Mouse (Mus musculus) stomach, embryonic 14.5 days (tissue): ENCODE measurements around the gene Por. TPM values are rescaled to one million over a fixed set of nuclear protein-coding genes. Genes with fewer than 3 reads are reported as not detected.

ENCODE experiments used
- ATAC-seq: fragments of 200-750 bp; cut with Nextera tagmentation; 2 replicates; pipeline ENCODE4 v1.8.0; 2017; ENCODE audit warnings: low read depth, moderate TSS enrichment; ENCODE audit not compliant: insufficient number of reproducible peaks, insufficient read depth, low FRiP score
- H3K27ac ChIP-seq: fragments of 300-500 bp; sonication (generic); 2 replicates; pipeline ENCODE4 v1.5.1; 2014; ENCODE audit warnings: mild to moderate bottlenecking, low read length, moderate library complexity, mixed read lengths
- H3K27me3 ChIP-seq: fragments of 300-500 bp; sonication (generic); 2 replicates; pipeline ENCODE4 v1.6.1; 2014; ENCODE audit warnings: low read length, control low read depth, mixed read lengths; ENCODE audit not compliant: control insufficient read depth, insufficient read depth
- H3K36me3 ChIP-seq: fragments of 300-500 bp; sonication (generic); 2 replicates; pipeline ENCODE4 v1.6.1; 2014; ENCODE audit warnings: mild to moderate bottlenecking, control low read depth, low read length, moderate library complexity, mixed read lengths; ENCODE audit not compliant: control insufficient read depth, insufficient read depth
- H3K4me1 ChIP-seq: fragments of 300-500 bp; sonication (generic); 2 replicates; pipeline ENCODE4 v1.6.1; 2014; ENCODE audit warnings: low read length, control low read depth, mixed read lengths; ENCODE audit not compliant: control insufficient read depth, insufficient read depth
- H3K4me2 ChIP-seq: fragments of 300-500 bp; sonication (generic); replicated peaks from 2 replicates; pipeline ENCODE4 v1.6.1; 2014; ENCODE audit warnings: low read depth, low read length, control low read depth
- H3K4me3 ChIP-seq: fragments of 300-500 bp; sonication (generic); 2 replicates; pipeline ENCODE4 v1.5.1; 2014; ENCODE audit warnings: low read depth, low read length, control low read depth
- H3K9ac ChIP-seq: fragments of 300-500 bp; sonication (generic); replicated peaks from 2 replicates; pipeline ENCODE4 v1.6.1; 2014; ENCODE audit warnings: low read depth, mild to moderate bottlenecking, control low read depth, low read length, moderate library complexity, mixed read lengths
- H3K9me3 ChIP-seq: fragments of 300-500 bp; sonication (generic); 2 replicates; pipeline ENCODE4 v1.6.1; 2016; ENCODE audit warnings: low read depth, low read length, control low read depth; ENCODE audit not compliant: control insufficient read depth
- WGBS: fragments of 180-500 bp; shearing (Covaris S2); extraction: QIAGEN DNeasy Blood & Tissue Kit; methylation state at CpG from one replicate; pipeline ENCODE4 v1.1.7; 2014; 5-methylcytosine and 5-hydroxymethylcytosine counted together
- polyA plus RNA-seq: library from polyadenylated mRNA; unstranded; fragments of >200 nt; fragmentation: Nextera tagmentation; extraction: Ambion mirVana; gene quantifications from 2 replicates; pipeline ENCODE4 v1.2.1, GENCODE M21; 2014

Por gene
- polyA plus RNA-seq, 1 experiment from 2014 or later, result 70.5 TPM

DNA sequence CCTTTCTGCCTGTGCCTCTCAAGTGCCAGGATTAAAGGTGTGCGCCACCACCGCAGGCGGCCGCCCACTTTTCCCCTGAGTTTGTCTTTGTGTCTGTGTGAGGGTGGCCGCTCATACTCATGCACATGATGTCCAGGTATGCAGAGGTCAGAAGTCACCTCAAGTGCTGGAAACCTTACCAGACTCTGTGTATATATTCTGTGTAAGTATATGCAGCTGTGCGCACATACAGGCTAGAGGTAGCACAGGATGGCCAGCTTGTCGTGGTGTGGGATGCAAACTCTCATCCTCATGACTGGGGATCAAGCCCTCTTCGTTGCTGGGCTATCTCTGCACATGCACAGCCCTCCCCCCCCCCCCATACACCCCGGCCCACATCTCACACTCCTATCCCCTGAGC lies 58.0 kb downstream of the Por start:
- peaks cover 40% of the 10 kb centered on the region for H3K36me3 ChIP-seq
- no peak overlapping the region for H3K4me3 ChIP-seq
- no peaks in the 10 kb centered on the region for H3K9me3 ChIP-seq
- no peak overlapping the region for H3K9ac ChIP-seq
- WGBS, result 88% methylated on average over 9 of the region's 9 CpGs
- no peak overlapping the region for H3K4me2 ChIP-seq
- ATAC-seq, result no peak
- no peaks in the 10 kb centered on the region for H3K27me3 ChIP-seq
- H3K4me1 ChIP-seq, result peaks cover 26% of the 10 kb centered on the region
- H3K27ac ChIP-seq, result no peak overlapping the region

DNA sequence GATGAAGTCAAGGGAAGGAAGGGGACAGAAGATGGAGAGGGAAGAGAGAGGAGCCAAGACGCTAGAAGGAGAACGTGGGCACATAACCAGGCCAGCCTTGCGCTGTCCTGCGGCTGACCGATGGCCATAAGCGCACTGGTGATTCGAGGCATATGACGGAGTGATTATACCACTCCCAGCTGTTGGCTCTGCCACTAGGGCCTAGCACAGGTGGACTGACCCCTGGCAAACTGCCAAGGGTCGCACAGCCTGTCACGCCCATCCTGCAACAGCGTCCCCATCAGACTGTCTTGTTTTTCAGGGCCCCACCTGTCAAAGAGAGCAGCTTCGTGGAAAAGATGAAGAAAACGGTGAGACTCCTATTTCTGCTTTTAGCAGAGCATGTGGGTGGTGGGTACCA lies 58.5 kb downstream of the Por start:
- H3K36me3 ChIP-seq, result peaks cover 45% of the 10 kb centered on the region
- no peak overlapping the region for H3K4me2 ChIP-seq
- no peak for ATAC-seq
- no peaks in the 10 kb centered on the region for H3K9me3 ChIP-seq
- no peak overlapping the region for H3K27ac ChIP-seq
- no peak overlapping the region for H3K4me3 ChIP-seq
- no peak overlapping the region for H3K9ac ChIP-seq
- 84% methylated on average over 13 of the region's 13 CpGs for WGBS
- no peaks in the 10 kb centered on the region for H3K27me3 ChIP-seq
- peaks cover 26% of the 10 kb centered on the region for H3K4me1 ChIP-seq

DNA sequence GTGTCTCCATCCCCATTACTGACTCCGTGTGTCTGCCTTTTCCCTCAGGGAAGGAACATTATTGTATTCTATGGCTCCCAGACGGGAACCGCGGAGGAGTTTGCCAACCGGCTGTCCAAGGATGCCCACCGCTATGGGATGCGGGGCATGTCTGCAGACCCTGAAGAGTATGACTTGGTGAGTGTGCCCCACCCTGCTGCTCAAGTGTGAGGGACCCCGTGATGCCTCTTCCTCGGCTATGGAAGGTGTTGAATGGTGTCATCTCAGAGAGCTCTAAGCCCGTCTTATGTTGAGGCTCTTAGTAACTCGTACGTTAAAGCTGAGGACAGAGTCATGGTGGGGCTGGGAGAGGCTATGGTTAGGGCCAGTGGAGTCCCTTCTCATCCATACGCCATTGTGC lies 59.5 kb downstream of the Por start:
- Histone ChIP-seq H3K36me3 (peaks cover 55% of the 10 kb centered on the region), H3K4me2 (no peak overlapping the region), H3K27me3 (no peaks in the 10 kb centered on the region), H3K9me3 (no peaks in the 10 kb centered on the region), H3K4me3 (no peak overlapping the region), H3K4me1 (peaks cover 24% of the 10 kb centered on the region), H3K9ac (no peak overlapping the region), H3K27ac (no peak overlapping the region)
- ATAC-seq, result no peak
- 92% methylated on average over 13 of the region's 13 CpGs for WGBS

- no peak for ATAC-seq
- Histone ChIP-seq H3K4me2 (no peak overlapping the region), H3K4me3 (no peak overlapping the region), H3K9ac (no peak overlapping the region), H3K36me3 (peaks cover 65% of the 10 kb centered on the region), H3K9me3 (no peaks in the 10 kb centered on the region), H3K27ac (no peak overlapping the region), H3K4me1 (peaks cover 15% of the 10 kb centered on the region), H3K27me3 (no peaks in the 10 kb centered on the region)
- WGBS, result 96% methylated on average over 10 of the region's 10 CpGs
These were observed 60.4 kb downstream of the Por start for GRCm38 (mm10) chr5:135730278-135730677.

- 92% methylated on average over 10 of the region's 10 CpGs for WGBS
These were observed 61.1 kb downstream of the Por start for GRCm38 (mm10) chr5:135730916-135731315.

DNA sequence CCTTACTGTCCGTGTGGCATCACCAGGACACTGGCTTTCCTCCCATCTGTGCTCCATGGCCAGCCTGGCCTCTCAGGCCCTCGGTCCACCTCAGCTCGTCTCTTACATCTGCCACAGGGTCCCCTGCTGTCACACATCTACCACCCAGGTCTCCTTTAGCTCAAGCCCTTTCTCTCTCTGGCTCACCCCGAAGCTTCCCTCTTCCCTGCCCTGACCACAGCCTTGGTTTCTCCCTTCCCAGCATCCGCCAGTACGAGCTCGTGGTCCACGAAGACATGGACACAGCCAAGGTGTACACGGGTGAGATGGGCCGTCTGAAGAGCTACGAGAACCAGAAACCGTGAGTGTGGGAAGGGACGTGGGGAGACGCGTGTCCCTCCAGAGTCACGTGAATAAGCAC lies 61.5 kb downstream of the Por start:
- no peak for ATAC-seq
- no peak overlapping the region for H3K4me2 ChIP-seq
- no peaks in the 10 kb centered on the region for H3K9me3 ChIP-seq
- H3K4me1 ChIP-seq, result peaks cover 6% of the 10 kb centered on the region; the same call in 1 of the 2 replicates
- H3K4me3 ChIP-seq, result no peak overlapping the region
- no peak overlapping the region for H3K27ac ChIP-seq
- WGBS, result 92% methylated on average over 16 of the region's 16 CpGs
- H3K9ac ChIP-seq, result no peak overlapping the region
- H3K36me3 ChIP-seq, result peaks cover 74% of the 10 kb centered on the region
- no peaks in the 10 kb centered on the region for H3K27me3 ChIP-seq

More at GRCm38 (mm10) chr5:135730916-135731315, 61.1 kb downstream of the Por start:
- Histone ChIP-seq H3K27ac (no peak overlapping the region), H3K36me3 (peaks cover 71% of the 10 kb centered on the region), H3K4me1 (peaks cover 10% of the 10 kb centered on the region), H3K9me3 (no peaks in the 10 kb centered on the region), H3K4me2 (no peak overlapping the region), H3K9ac (no peak overlapping the region), H3K4me3 (no peak overlapping the region), H3K27me3 (no peaks in the 10 kb centered on the region)
- ATAC-seq, result no peak

- Histone ChIP-seq H3K4me3 (no peak overlapping the region), H3K4me2 (no peak overlapping the region), H3K27me3 (no peaks in the 10 kb centered on the region), H3K27ac (no peak overlapping the region), H3K9me3 (no peaks in the 10 kb centered on the region), H3K4me1 (no peaks in the 10 kb centered on the region), H3K36me3 (peaks cover 74% of the 10 kb centered on the region), H3K9ac (no peak overlapping the region)
- ATAC-seq, result no peak
- 82% methylated on average over 4 of the region's 4 CpGs for WGBS
These were observed 63.2 kb downstream of the Por start for GRCm38 (mm10) chr5:135733071-135733470.

- H3K36me3 ChIP-seq, result peaks cover 71% of the 10 kb centered on the region
- H3K4me3 ChIP-seq, result no peak overlapping the region
- H3K9ac ChIP-seq, result no peak overlapping the region
- WGBS, result 91% methylated on average over 39 of the region's 42 CpGs
- no peaks in the 10 kb centered on the region for H3K4me1 ChIP-seq
- no peak overlapping the region for H3K4me2 ChIP-seq
- H3K27me3 ChIP-seq, result no peaks in the 10 kb centered on the region
- H3K27ac ChIP-seq, result no peak overlapping the region
- no peaks in the 10 kb centered on the region for H3K9me3 ChIP-seq
- no peak for ATAC-seq
These were observed 64.3 kb downstream of the Por start for GRCm38 (mm10) chr5:135734057-135734680.

DNA sequence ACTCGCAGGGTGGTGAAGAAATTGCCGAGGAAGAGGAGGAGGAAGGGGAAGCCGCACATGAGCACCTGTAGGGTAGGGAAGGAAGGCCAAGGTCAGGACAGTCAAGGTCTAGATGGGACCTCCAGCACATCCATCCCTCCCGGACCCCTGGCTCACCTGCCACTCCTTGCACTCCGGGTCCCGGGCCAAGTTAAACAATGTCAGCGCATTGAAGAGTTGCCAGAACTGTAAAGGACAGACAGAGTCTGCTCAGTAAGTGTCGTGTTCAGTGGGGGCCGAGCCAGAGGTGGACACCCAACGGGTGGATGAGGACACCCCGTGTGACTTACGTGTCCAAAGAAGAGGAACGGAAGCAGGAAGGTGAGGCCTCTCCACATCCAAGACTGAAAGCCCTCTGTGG lies 65.9 kb downstream of the Por start:
- ATAC-seq, result no peak
- Histone ChIP-seq H3K9ac (no peak overlapping the region), H3K4me3 (no peak overlapping the region), H3K9me3 (no peaks in the 10 kb centered on the region), H3K4me1 (no peaks in the 10 kb centered on the region), H3K36me3 (peaks cover 55% of the 10 kb centered on the region), H3K4me2 (no peak overlapping the region), H3K27me3 (no peaks in the 10 kb centered on the region), H3K27ac (no peak overlapping the region)
- WGBS, result 88% methylated on average over 13 of the region's 13 CpGs
